12 mouse cellular contexts compared by ENCODE assay signal in genomic region chr7:92316389-92316788, GRCm38 (mm10).
DNase-seq lines count a peak whose midpoint lies in the region; ATAC-seq and TF ChIP-seq lines count a peak whose summit lies in the region.
"Had no signal": no experiment of that assay in that cellular context is flagged by ENCODE, and none has a peak within 500 bp of the region (broad histone marks: within the 10 kb centered on the region; RNA-seq: fewer than 3 reads in every experiment).

No protein-coding gene starts in this region.

- no peaks in the 10 kb centered on the region for H3K27me3 ChIP-seq in embryonic facial prominence, embryonic 13.5 days
- no peaks in the 10 kb centered on the region for H3K27me3 ChIP-seq in embryonic facial prominence, embryonic 10.5 days (replicated peaks; ENCODE audit: low read depth, poor library complexity, severe bottlenecking)
- H3K27me3 ChIP-seq in intestine, embryonic 15.5 days (replicated peaks) = no peaks in the 10 kb centered on the region
- no peaks in the 10 kb centered on the region for H3K27me3 ChIP-seq in intestine, postnatal 0 days (replicated peaks; ENCODE audit: control insufficient read depth, insufficient read depth, low read length)
- no peaks in the 10 kb centered on the region for H3K27me3 ChIP-seq in liver, embryonic 11.5 days (replicated peaks; ENCODE audit: control insufficient read depth, insufficient read depth, low read length)
- H3K27me3 ChIP-seq: liver, embryonic 12.5 days had no signal

- 50% methylated on average over 6 of the region's 6 CpGs for WGBS in embryonic facial prominence, embryonic 13.5 days
- 87% methylated on average over 6 of the region's 6 CpGs for WGBS in embryonic facial prominence, embryonic 10.5 days
- 77% methylated on average over 6 of the region's 6 CpGs for WGBS in intestine, embryonic 15.5 days
- 67% methylated on average over 6 of the region's 6 CpGs for WGBS in intestine, postnatal 0 days
- 75% methylated on average over 6 of the region's 6 CpGs for WGBS in liver, embryonic 11.5 days

- H3K4me2 ChIP-seq in embryonic facial prominence, embryonic 13.5 days = no peak overlapping the region
- no peak overlapping the region for H3K4me2 ChIP-seq in intestine, embryonic 15.5 days (replicated peaks)
- no peak overlapping the region for H3K4me2 ChIP-seq in intestine, postnatal 0 days (replicated peaks; ENCODE audit: low read depth)
- no peak overlapping the region for H3K4me2 ChIP-seq in liver, embryonic 11.5 days
- H3K4me2 ChIP-seq: liver, embryonic 12.5 days had no signal

- H3K27ac ChIP-seq in embryonic facial prominence, embryonic 13.5 days = peak overlapping the region; percentile 44; the same call in 1 of the 2 replicates
- no peak overlapping the region for H3K27ac ChIP-seq in embryonic facial prominence, embryonic 10.5 days (replicated peaks)
- H3K27ac ChIP-seq in intestine, embryonic 15.5 days = no peak overlapping the region
- H3K27ac ChIP-seq in intestine, postnatal 0 days (ENCODE audit: low read depth, low read length) = no peak overlapping the region
- peak overlapping the region; percentile 74 for H3K27ac ChIP-seq in layer of hippocampus, adult 2 months
- H3K27ac ChIP-seq in liver, embryonic 11.5 days (ENCODE audit: low read depth, low read length) = no peak overlapping the region
- H3K27ac ChIP-seq: liver, embryonic 12.5 days had no signal

- H3K9me3 ChIP-seq in embryonic facial prominence, embryonic 13.5 days = no peaks in the 10 kb centered on the region
- no peaks in the 10 kb centered on the region for H3K9me3 ChIP-seq in embryonic facial prominence, embryonic 10.5 days
- H3K9me3 ChIP-seq in intestine, embryonic 15.5 days = no peaks in the 10 kb centered on the region
- H3K9me3 ChIP-seq in intestine, postnatal 0 days (ENCODE audit: control insufficient read depth) = no peaks in the 10 kb centered on the region
- no peaks in the 10 kb centered on the region for H3K9me3 ChIP-seq in liver, embryonic 11.5 days (ENCODE audit: control insufficient read depth, low read length)
- H3K9me3 ChIP-seq: liver, embryonic 12.5 days had no signal

- H3K9ac ChIP-seq in embryonic facial prominence, embryonic 13.5 days = no peak overlapping the region
- no peak overlapping the region for H3K9ac ChIP-seq in intestine, embryonic 15.5 days
- no peak overlapping the region for H3K9ac ChIP-seq in intestine, postnatal 0 days (ENCODE audit: low read depth, low read length)
- H3K9ac ChIP-seq in liver, embryonic 11.5 days (ENCODE audit: low read depth, low read length) = no peak overlapping the region
- H3K9ac ChIP-seq: liver, embryonic 12.5 days had no signal

- ATAC-seq in embryonic facial prominence, embryonic 13.5 days (ENCODE audit: insufficient number of reproducible peaks, insufficient read depth, low FRiP score, low TSS enrichment, low read depth) = no peak
- 0 out of 2 replicates have a peak, but pooled peaks have one; percentile 23 for ATAC-seq in intestine, embryonic 15.5 days
- ATAC-seq in intestine, postnatal 0 days = no peak
- ATAC-seq in liver, embryonic 11.5 days (replicated peaks; ENCODE audit: low FRiP score) = no peak
- ATAC-seq: liver, embryonic 12.5 days; midbrain, embryonic 16.5 days had no signal

- no peak overlapping the region for H3K4me3 ChIP-seq in embryonic facial prominence, embryonic 13.5 days
- H3K4me3 ChIP-seq in embryonic facial prominence, embryonic 10.5 days = no peak overlapping the region
- H3K4me3 ChIP-seq in intestine, embryonic 15.5 days (replicated peaks) = no peak overlapping the region
- no peak overlapping the region for H3K4me3 ChIP-seq in intestine, postnatal 0 days (ENCODE audit: low read depth, low read length)
- H3K4me3 ChIP-seq in layer of hippocampus, adult 2 months = no peak overlapping the region
- H3K4me3 ChIP-seq in liver, embryonic 11.5 days (ENCODE audit: low read depth, low read length) = no peak overlapping the region
- H3K4me3 ChIP-seq: liver, embryonic 12.5 days had no signal

- H3K36me3 ChIP-seq in embryonic facial prominence, embryonic 13.5 days = no peaks in the 10 kb centered on the region
- no peaks in the 10 kb centered on the region for H3K36me3 ChIP-seq in embryonic facial prominence, embryonic 10.5 days (replicated peaks)
- no peaks in the 10 kb centered on the region for H3K36me3 ChIP-seq in intestine, embryonic 15.5 days
- H3K36me3 ChIP-seq in intestine, postnatal 0 days (ENCODE audit: control insufficient read depth, insufficient read depth) = no peaks in the 10 kb centered on the region
- H3K36me3 ChIP-seq in liver, embryonic 11.5 days (ENCODE audit: control insufficient read depth, insufficient read depth, low read length) = no peaks in the 10 kb centered on the region
- H3K36me3 ChIP-seq: liver, embryonic 12.5 days had no signal

- peaks cover 12% of the 10 kb centered on the region for H3K4me1 ChIP-seq in embryonic facial prominence, embryonic 13.5 days
- no peaks in the 10 kb centered on the region for H3K4me1 ChIP-seq in embryonic facial prominence, embryonic 10.5 days
- no peaks in the 10 kb centered on the region for H3K4me1 ChIP-seq in intestine, embryonic 15.5 days (replicated peaks)
- no peaks in the 10 kb centered on the region for H3K4me1 ChIP-seq in intestine, postnatal 0 days (replicated peaks; ENCODE audit: control insufficient read depth, insufficient read depth, low read length)
- H3K4me1 ChIP-seq in liver, embryonic 11.5 days (replicated peaks; ENCODE audit: control insufficient read depth, insufficient read depth, low read length) = no peaks in the 10 kb centered on the region
- H3K4me1 ChIP-seq: liver, embryonic 12.5 days had no signal

- no peak for DNase-seq in embryonic facial prominence, embryonic 10.5 days (ENCODE audit: low spot score)
- peak; percentile 95 for DNase-seq in cerebellum, adult 9-11 months
- peak; percentile 47 to 53 for DNase-seq in layer of hippocampus, adult 2 months (ENCODE audit: low spot score in 2 of 2)
- DNase-seq in thymus, postnatal 4 days = no peak
- no peak for DNase-seq in liver, embryonic 11.5 days (ENCODE audit: low spot score)
- DNase-seq: kidney, postnatal 14 days; lung, postnatal 14 days had no signal

- TF ChIP-seq CTCF in intestine, postnatal 0 days (IDR thresholded peaks at IDR 0.05; ENCODE audit: low read depth) = no peak
- TF ChIP-seq CTCF in layer of hippocampus, adult 2 months (conservative IDR thresholded peaks at IDR 0.05) = no peak

Comparison
In these comparisons a context has a peak if more than half of its experiments do, and no peak if none do; other contexts are left out.
1. H3K27ac ChIP-seq: peak in embryonic facial prominence, embryonic 13.5 days (single experiment) and layer of hippocampus, adult 2 months (single experiment); none in embryonic facial prominence, embryonic 10.5 days (single experiment), intestine, embryonic 15.5 days (single experiment), intestine, postnatal 0 days (single experiment) and liver, embryonic 11.5 days (single experiment).
2. DNase-seq: peak in cerebellum, adult 9-11 months (single experiment) and layer of hippocampus, adult 2 months (2 of 2); none in embryonic facial prominence, embryonic 10.5 days (single experiment), thymus, postnatal 4 days (single experiment) and liver, embryonic 11.5 days (single experiment).